Mouse (Mus musculus) mouse trophoblast stem cell (cell line): ENCODE data around the gene Fgd3.

Source experiments
- in situ Hi-C, 2 experiments: fragments of 300-500 bp; cut with MseI, MboI; formaldehyde crosslinking; loops; 2 replicates in 1 of 2; 3 replicates in 1 of 2; pipeline ENCODE4 v1.15.1; 2025

The Fgd3 gene

GRCm38 (mm10) chr13:49216808-49217561, 103.1 kb downstream of the Fgd3 start:
- in situ Hi-C loops: no loop called here

- in situ Hi-C loops: no loop called here
These were observed 103.9 kb downstream of the Fgd3 start for GRCm38 (mm10) chr13:49216220-49216552.

GRCm38 (mm10) chr13:49215504-49216219, 104.4 kb downstream of the Fgd3 start, which contains the start of gene Card19:
Gene Card19 (minus strand): TSS chr13:49216037.
- in situ Hi-C loops: no loop called here

- in situ Hi-C loops: no loop called here
These were observed 105.0 kb downstream of the Fgd3 start for GRCm38 (mm10) chr13:49215128-49215503.

GRCm38 (mm10) chr13:49214454-49214853, 105.7 kb downstream of the Fgd3 start:
- in situ Hi-C loops: no loop called here

- in situ Hi-C loops: no loop called here
These were observed 106.6 kb downstream of the Fgd3 start for GRCm38 (mm10) chr13:49213531-49213932.

GRCm38 (mm10) chr13:49212711-49213500, 107.2 kb downstream of the Fgd3 start:
- in situ Hi-C loops: no loop called here
